Mouse (Mus musculus) left cerebral cortex, postnatal 10 days (tissue): Measurements from ENCODE around the gene Senp7. TPM values are rescaled to one million over a fixed set of nuclear protein-coding genes. Genes with fewer than 3 reads are reported as not detected.
A peak's percentile ranks its signal among the peaks of the same experiment; 100 is the strongest.

Experiments
- DNase-seq, 2 experiments: peaks; one replicate each; pipeline ENCODE4 v3.0.0; 2021 to 2022; ENCODE audit warnings: low spot score in 2 of 2, mixed read lengths in 1 of 2; ENCODE audit errors: extremely low spot score in 1 of 2
- intact Hi-C: fragments of 180-260 bp; cut with DNase I; formaldehyde crosslinking; loops from one replicate; pipeline ENCODE4 v1.15.1; 2025
- microRNA-seq: library from miRNA; unstranded; fragments of <30 nt; microRNA quantifications from one replicate; pipeline ENCODE4 v1.2.0, GENCODE M21; 2022
- total RNA-seq, 2 experiments: library from RNA; stranded (reverse); gene quantifications; 2 replicates each; pipeline ENCODE4 v1.2.3; 2021

The Senp7 gene
- total RNA-seq, 2 experiments from 2014 or later = 42.7 to 46.2 TPM

- DNase-seq = no peak
- intact Hi-C loops = no loop called here
These were observed 181.3 kb downstream of the Senp7 start for GRCm38 (mm10) chr16:56229455-56229854.

- intact Hi-C loops = no loop called here
- peak in 1 of 2 experiments; percentile 24 for DNase-seq
These were observed 183.2 kb downstream of the Senp7 start for GRCm38 (mm10) chr16:56231300-56231699.

- intact Hi-C loops = no loop called here
- DNase-seq = no peak
These were observed 184.6 kb downstream of the Senp7 start for GRCm38 (mm10) chr16:56232736-56233135.

Small RNA genes lying within 50 kb of the gene (microRNA-seq; reads per million reads assigned to microRNA genes)
- gene Gm24047 = not detected

Other genes starting within 250 kb of the Senp7 start
- 1 to 10 TPM; 2.6 to 2.8 TPM for gene Nfkbiz, start 209.4 kb upstream of the Senp7 start, total RNA-seq
- 1 to 10 TPM; 6.1 to 6.4 TPM for gene Nxpe3, start 153.1 kb upstream of the Senp7 start, total RNA-seq
- gene Cep97, start 113.5 kb upstream of the Senp7 start, total RNA-seq = 10 to 100 TPM in 1 of 2 experiments, 1 to 10 TPM in 1; 8.0 to 10.7 TPM
- gene Rpl24, start 82.1 kb upstream of the Senp7 start, total RNA-seq = 100 to 1,000 TPM; 397 to 401 TPM
- gene Zbtb11, start 74.5 kb upstream of the Senp7 start, total RNA-seq = 10 to 100 TPM; 30.5 to 31.6 TPM
- gene Pcnp, start 18.6 kb upstream of the Senp7 start, total RNA-seq = 100 to 1,000 TPM; 140 to 144 TPM
- 1 to 10 TPM; 8.4 TPM for gene Trmt10c, start 10.5 kb upstream of the Senp7 start, total RNA-seq
- gene Impg2, start 156.0 kb downstream of the Senp7 start, total RNA-seq = under 1 TPM; 0.63 to 0.69 TPM